Mouse (Mus musculus) CH12.LX (cell line): ENCODE measurements around the gene Ggnbp2. TPM values are rescaled to one million over a fixed set of nuclear protein-coding genes. Genes with fewer than 3 reads are reported as not detected.

ENCODE experiments used
- DNase-seq: peaks from one replicate; pipeline ENCODE4 v3.0.0-alpha.2; 2013; ENCODE audit errors: extremely low read depth
- H3K27ac ChIP-seq: 2 replicates; pipeline ENCODE4 v1.5.1; 2012; ENCODE audit warnings: low read depth, mild to moderate bottlenecking, control low read depth, moderate library complexity; ENCODE audit not compliant: insufficient read depth
- H3K27me3 ChIP-seq: replicated peaks from 2 replicates; pipeline ENCODE3; 2012; ENCODE audit warnings: inconsistent platforms
- H3K36me3 ChIP-seq, 2 experiments: replicated peaks in 1 of 2; 2 replicates each; pipeline versions ENCODE3 to v1.6.1; 2012; ENCODE audit warnings: inconsistent platforms in 1 of 2, low read length in 1 of 2, mild to moderate bottlenecking in 1 of 2, mixed read lengths in 1 of 2, moderate library complexity in 1 of 2; ENCODE audit not compliant: control insufficient read depth in 1 of 2, insufficient read depth in 1 of 2
- H3K4me1 ChIP-seq, 2 experiments: 2 replicates each; pipeline ENCODE4 v1.6.1; 2012; ENCODE audit warnings: inconsistent platforms in 1 of 2, moderate library complexity in 1 of 2; ENCODE audit not compliant: insufficient read depth in 2 of 2, control insufficient read depth in 1 of 2
- H3K4me2 ChIP-seq: 2 replicates; pipeline ENCODE4 v1.6.1; 2012; ENCODE audit warnings: low read depth, mild to moderate bottlenecking, control low read depth; ENCODE audit not compliant: poor library complexity, insufficient read depth, severe bottlenecking
- H3K4me3 ChIP-seq, 3 experiments: fragments of 150-350 bp in 1 of 3; sonication (generic) in 1 of 3; replicated peaks in 1 of 3; 2 replicates each; pipeline versions ENCODE3 to v1.5.1; 2011 to 2012; ENCODE audit warnings: low read depth in 2 of 3, low read length in 2 of 3, mild to moderate bottlenecking in 2 of 3, moderate library complexity in 2 of 3, control low read depth in 1 of 3, improper control_type of control experiment in 1 of 3, inconsistent platforms in 1 of 3, mixed read lengths in 1 of 3; ENCODE audit not compliant: poor library complexity in 1 of 3
- H3K79me2 ChIP-seq: replicated peaks from 2 replicates; pipeline ENCODE4 v1.6.1; 2012; ENCODE audit warnings: mild to moderate bottlenecking, moderate library complexity; ENCODE audit not compliant: control insufficient read depth, poor library complexity, insufficient read depth, severe bottlenecking; ENCODE audit errors: extremely low read depth
- H3K9ac ChIP-seq: 2 replicates; pipeline ENCODE4 v1.6.1; 2012; ENCODE audit warnings: low read depth, mild to moderate bottlenecking, control low read depth, moderate library complexity; ENCODE audit not compliant: insufficient read depth
- H3K9me3 ChIP-seq: replicated peaks from 2 replicates; pipeline ENCODE3; 2012; ENCODE audit warnings: low read length, inconsistent platforms, mixed read lengths
- BHLHE40 ChIP-seq: IDR thresholded peaks from 2 replicates; pipeline ENCODE4 v1.6.1; 2011; ENCODE audit warnings: mild to moderate bottlenecking, low read depth, low read length, improper control_type of control experiment
- CHD1 ChIP-seq: IDR thresholded peaks from 2 replicates; pipeline ENCODE4 v1.6.1; 2012; ENCODE audit warnings: low read depth, low read length, improper control_type of control experiment, inconsistent platforms
- CHD2 ChIP-seq: IDR thresholded peaks from 2 replicates; pipeline ENCODE4 v1.6.1; 2011; ENCODE audit warnings: low read length, improper control_type of control experiment
- CTCF ChIP-seq, 2 experiments: IDR thresholded peaks in 1 of 2; conservative IDR thresholded peaks in 1 of 2; 2 replicates each; pipeline ENCODE4 v1.5.1; 2011 to 2012; ENCODE audit warnings: low read depth in 2 of 2, low read length in 2 of 2, improper control_type of control experiment in 1 of 2, inconsistent platforms in 1 of 2, mild to moderate bottlenecking in 1 of 2, moderate library complexity in 1 of 2
- E2F4 ChIP-seq: IDR thresholded peaks from 2 replicates; pipeline ENCODE4 v1.6.1; 2011; ENCODE audit warnings: low read depth, low read length, improper control_type of control experiment; ENCODE audit not compliant: insufficient replicate concordance
- ELF1 ChIP-seq: IDR thresholded peaks from 2 replicates; pipeline ENCODE4 v1.6.1; 2014; ENCODE audit warnings: low read depth, mild to moderate bottlenecking, inconsistent platforms, low read length, improper control_type of control experiment
- EP300 ChIP-seq: IDR thresholded peaks from 2 replicates; pipeline ENCODE4 v1.6.1; 2011; ENCODE audit warnings: low read length, improper control_type of control experiment
- ETS1 ChIP-seq: conservative IDR thresholded peaks from 2 replicates; pipeline ENCODE4 v1.6.1; 2012; ENCODE audit warnings: low read depth, mild to moderate bottlenecking, inconsistent platforms, low read length, improper control_type of control experiment, moderate library complexity
- JUND ChIP-seq: conservative IDR thresholded peaks from 2 replicates; pipeline ENCODE4 v1.6.1; 2011; ENCODE audit warnings: low read depth, low read length, improper control_type of control experiment
- KAT2A ChIP-seq: IDR thresholded peaks from 2 replicates; pipeline ENCODE4 v1.6.1; 2012; ENCODE audit warnings: low read length, improper control_type of control experiment, inconsistent platforms; ENCODE audit not compliant: insufficient replicate concordance
- MAZ ChIP-seq: IDR thresholded peaks from 2 replicates; pipeline ENCODE4 v1.6.1; 2012; ENCODE audit warnings: low read depth, mild to moderate bottlenecking, inconsistent platforms, low read length, improper control_type of control experiment, moderate library complexity
- MEF2A ChIP-seq: IDR thresholded peaks from 2 replicates; pipeline ENCODE4 v1.6.1; 2014; ENCODE audit warnings: low read depth, mild to moderate bottlenecking, inconsistent platforms, low read length, improper control_type of control experiment, borderline replicate concordance
- MXI1 ChIP-seq: IDR thresholded peaks from 2 replicates; pipeline ENCODE4 v1.6.1; 2011; ENCODE audit warnings: mild to moderate bottlenecking, low read depth, low read length, improper control_type of control experiment
- MYC ChIP-seq: IDR thresholded peaks from 2 replicates; pipeline ENCODE4 v1.6.1; 2011; ENCODE audit warnings: low read depth, mild to moderate bottlenecking, improper control_type of control experiment, low read length
- NELFE ChIP-seq: IDR thresholded peaks from 2 replicates; pipeline ENCODE4 v1.6.1; 2011; ENCODE audit warnings: low read depth, low read length, improper control_type of control experiment
- NRF1 ChIP-seq: IDR thresholded peaks from 2 replicates; pipeline ENCODE4 v1.6.1; 2014; ENCODE audit warnings: low read depth, mild to moderate bottlenecking, inconsistent platforms, low read length, improper control_type of control experiment, moderate library complexity
- PAX5 ChIP-seq: IDR thresholded peaks from 2 replicates; pipeline ENCODE4 v1.6.1; 2012; ENCODE audit warnings: low read length, inconsistent platforms, mixed read lengths
- POLR2AphosphoS2 ChIP-seq: IDR thresholded peaks from 2 replicates; pipeline ENCODE4 v1.6.1; 2011; ENCODE audit warnings: low read depth, low read length, improper control_type of control experiment
- RAD21 ChIP-seq: IDR thresholded peaks from 2 replicates; pipeline ENCODE4 v1.6.1; 2011; ENCODE audit warnings: low read depth, mild to moderate bottlenecking, low read length, improper control_type of control experiment, moderate library complexity
- RCOR1 ChIP-seq: conservative IDR thresholded peaks from 2 replicates; pipeline ENCODE4 v1.6.1; 2012; ENCODE audit warnings: low read depth, mild to moderate bottlenecking, inconsistent platforms, low read length, improper control_type of control experiment
- SIN3A ChIP-seq: IDR thresholded peaks from 2 replicates; pipeline ENCODE4 v1.6.1; 2012; ENCODE audit warnings: low read length, improper control_type of control experiment, inconsistent platforms
- SMC3 ChIP-seq: IDR thresholded peaks from 2 replicates; pipeline ENCODE4 v1.6.1; 2011; ENCODE audit warnings: low read depth, low read length, improper control_type of control experiment
- TBP ChIP-seq: conservative IDR thresholded peaks from 2 replicates; pipeline ENCODE4 v1.6.1; 2011; ENCODE audit warnings: low read depth, low read length, improper control_type of control experiment
- TCF12 ChIP-seq: IDR thresholded peaks from 2 replicates; pipeline ENCODE4 v1.6.1; 2014; ENCODE audit warnings: low read depth, mild to moderate bottlenecking, inconsistent platforms, low read length, improper control_type of control experiment
- UBTF ChIP-seq: IDR thresholded peaks from 2 replicates; pipeline ENCODE4 v1.6.1; 2012; ENCODE audit warnings: low read depth, mild to moderate bottlenecking, inconsistent platforms, low read length, improper control_type of control experiment, moderate library complexity
- USF1 ChIP-seq: IDR thresholded peaks from 2 replicates; pipeline ENCODE4 v1.6.1; 2014; ENCODE audit warnings: low read depth, mild to moderate bottlenecking, inconsistent platforms, low read length, improper control_type of control experiment
- USF2 ChIP-seq: conservative IDR thresholded peaks from 2 replicates; pipeline ENCODE4 v1.6.1; 2011; ENCODE audit warnings: low read depth, low read length, improper control_type of control experiment
- ZC3H11A ChIP-seq: IDR thresholded peaks from 2 replicates; pipeline ENCODE4 v1.6.1; 2012; ENCODE audit warnings: low read depth, mild to moderate bottlenecking, inconsistent platforms, low read length, improper control_type of control experiment
- ZKSCAN1 ChIP-seq: IDR thresholded peaks from 2 replicates; pipeline ENCODE4 v1.6.1; 2012; ENCODE audit warnings: low read depth, inconsistent platforms, low read length, improper control_type of control experiment, borderline replicate concordance
- ZMIZ1 ChIP-seq: IDR thresholded peaks from 2 replicates; pipeline ENCODE4 v1.6.1; 2012; ENCODE audit warnings: low read depth, mild to moderate bottlenecking, inconsistent platforms, low read length, improper control_type of control experiment
- ZNF384 ChIP-seq: IDR thresholded peaks from 2 replicates; pipeline ENCODE4 v1.6.1; 2012; ENCODE audit warnings: low read depth, low read length, improper control_type of control experiment, inconsistent platforms
- dilution Hi-C: fragments of 300-500 bp; cut with MboI; formaldehyde crosslinking; loops from 2 replicates; pipeline ENCODE4 v1.14.3; 2020; ENCODE audit warnings: low sequenced_read_pairs; ENCODE audit not compliant: extremely low pct_unique_long_range_greater_than_20kb, extremely low pct_ligation_motif_present
- in situ Hi-C: fragments of 300-500 bp; cut with MboI; formaldehyde crosslinking; loops from 3 replicates; pipeline ENCODE4 v1.14.3; 2019; ENCODE audit warnings: low sequenced_read_pairs, low pct_ligation_motif_present, low pct_unique_long_range_greater_than_20kb, mixed read lengths
- polyA plus RNA-seq: library from polyadenylated mRNA; unstranded; fragments of >175 nt; gene quantifications from 2 replicates; pipeline ENCODE4 v1.2.1, GENCODE M21; 2012; ENCODE audit warnings: low read depth; ENCODE audit not compliant: insufficient read length
- total RNA-seq, 2 experiments: library from RNA; depleted of rRNA; stranded (reverse); fragments of 300-350 nt in 1 of 2; fragments of >200 nt in 1 of 2; gene quantifications; 2 replicates each; pipeline ENCODE4 v1.2.3; 2012 to 2014

Gene Ggnbp2
- total and polyA plus RNA-seq, 3 experiments, result 70.9 to 125 (median 86.5) TPM

GRCm38 (mm10) chr11:84818961-84819692 is 51.5 kb downstream of the Ggnbp2 start, which contains the start of gene Mrm1 (continued):
- TF ChIP-seq ETS1 (peak; percentile 64; the same call in 1 of the 2 replicates), NELFE (peak; percentile 90), CTCF (conservative IDR thresholded peaks at IDR 0.05 in 1 of 2, IDR thresholded peaks at IDR 0.05 in 1 of 2; ENCODE audit: low read depth in 2 of 2, low read length in 2 of 2) (peak; percentile 32 to 91; a peak in 2 of 4 replicates), ZKSCAN1 (no peak), USF2 (peak; percentile 76), CHD1 (no peak), EP300 (no peak), MEF2A (peak; percentile 79), MXI1 (peak; percentile 100), BHLHE40 (peak; percentile 48; the same call in 1 of the 2 replicates), ZMIZ1 (peak; percentile 85), JUND (no peak), USF1 (peak; percentile 88), NRF1 (peak; percentile 69), POLR2AphosphoS2 (peak; percentile 89)

GRCm38 (mm10) chr11:84818085-84818960 is 52.3 kb downstream of the Ggnbp2 start:
- Histone ChIP-seq H3K4me3 (peak overlapping the region; percentile 60 to 97 (median 87)), H3K36me3 (peaks cover 12 to 60% of the 10 kb centered on the region in 2 experiments), H3K9ac (peak overlapping the region; percentile 81), H3K4me2 (peak overlapping the region; percentile 91), H3K79me2 (no peaks in the 10 kb centered on the region; the same call in 1 of the 2 replicates), H3K27me3 (no peaks in the 10 kb centered on the region), H3K4me1 (peaks cover 4 to 41% of the 10 kb centered on the region in 2 experiments; a peak in 2 of 4 replicates), H3K9me3 (peaks cover 2% of the 10 kb centered on the region), H3K27ac (peak overlapping the region; percentile 84)
- peak; percentile 95 for DNase-seq
- in situ Hi-C loops (loop anchor here (10.0 to 25.0 kb wide), 3 partner anchors 304 to 656 kb away; partner anchors contain the start of genes Aatf and Gm11437), dilution Hi-C loops (no loop called here)
- TF ChIP-seq MAZ, result peak; percentile 56; the same call in 1 of the 2 replicates
- TF ChIP-seq CHD2, result 0 out of 2 replicates have a peak, but pooled peaks have one; percentile 14
- TF ChIP-seq NELFE, result peak; percentile 84; the same call in 1 of the 2 replicates
- TF ChIP-seq USF2, result 0 out of 2 replicates have a peak, but pooled peaks have one; percentile 28
- no peak for TF ChIP-seq ZC3H11A
- no peak for TF ChIP-seq USF1
- TF ChIP-seq POLR2AphosphoS2, result peak; percentile 62; the same call in 1 of the 2 replicates
- TF ChIP-seq UBTF, result peak; percentile 75; the same call in 1 of the 2 replicates
- TF ChIP-seq E2F4, result no peak
- peak; percentile 44 for TF ChIP-seq SMC3
- peak; percentile 32; the same call in 1 of the 2 replicates for TF ChIP-seq MYC
- peak; percentile 71; the same call in 1 of the 2 replicates for TF ChIP-seq TBP
- peak; percentile 24; the same call in 1 of the 2 replicates for TF ChIP-seq MEF2A
- TF ChIP-seq KAT2A, result 0 out of 2 replicates have a peak, but pooled peaks have one; percentile 6
- peak; percentile 87 for TF ChIP-seq RAD21
- TF ChIP-seq RCOR1, result no peak
- TF ChIP-seq ZNF384, result no peak
- TF ChIP-seq TCF12, result peak; percentile 72; the same call in 1 of the 2 replicates
- no peak for TF ChIP-seq EP300
- TF ChIP-seq SIN3A, result no peak
- TF ChIP-seq PAX5, result no peak
- TF ChIP-seq CHD1, result no peak; the same call in 1 of the 2 replicates
- TF ChIP-seq JUND, result no peak
- TF ChIP-seq ELF1, result peak; percentile 84
